Mouse (Mus musculus): ENCODE data around the gene Wwox. TPM values are rescaled to one million over a fixed set of nuclear protein-coding genes. Genes with fewer than 3 reads are reported as not detected.

Wwox gene
- total and polyA plus RNA-seq, 3 experiments = 7.8 to 11.5 (median 9.1) TPM

DNA sequence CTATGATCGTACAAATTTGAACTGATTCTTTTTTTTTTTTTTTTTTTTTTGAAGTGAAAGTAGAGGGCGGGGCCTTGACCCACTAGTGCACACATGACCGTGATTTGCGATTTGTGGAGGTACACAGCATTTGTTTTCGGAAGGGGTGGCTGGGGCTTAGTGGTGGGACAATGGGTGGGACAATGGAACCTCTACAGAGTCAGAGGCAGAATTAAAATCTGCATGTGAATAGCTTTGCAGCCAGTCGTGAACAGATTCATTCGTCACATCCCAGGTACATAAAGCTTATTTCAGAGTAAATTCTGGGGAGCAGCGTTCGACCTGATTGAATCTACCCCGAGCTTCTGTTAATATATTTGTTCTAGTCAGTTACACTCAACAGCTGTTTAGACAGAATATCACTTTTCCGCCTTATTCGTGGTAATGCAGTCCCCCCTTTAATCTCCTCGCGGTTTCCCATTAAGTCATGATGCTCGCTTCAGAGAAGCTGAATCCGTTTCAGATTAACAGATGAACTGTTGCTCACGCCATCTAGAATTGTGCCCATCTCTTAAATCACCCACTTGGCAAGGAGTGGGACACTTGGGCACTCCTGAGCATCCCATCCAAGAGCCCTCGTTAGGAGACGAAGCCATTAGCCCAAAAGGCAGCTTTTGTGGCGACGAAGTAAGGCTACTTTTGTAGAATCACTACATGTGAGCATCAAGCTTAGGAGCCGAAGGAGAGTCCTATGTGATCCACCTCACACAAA is 368.4 kb downstream of the Wwox start:
- Histone ChIP-seq H3K4me1 (ENCODE audit: control insufficient read depth in 1 of 2, insufficient read depth in 2 of 2) (peaks cover 0 to 11% of the 10 kb centered on the region in 2 experiments; a peak in 2 of 4 replicates), H3K9me3 (replicated peaks; ENCODE audit: low read length) (no peaks in the 10 kb centered on the region), H3K27ac (ENCODE audit: insufficient read depth, low read depth) (no peak overlapping the region), H3K4me2 (ENCODE audit: insufficient read depth, low read depth, poor library complexity, severe bottlenecking) (no peak overlapping the region), H3K36me3 (replicated peaks in 1 of 2; ENCODE audit: control insufficient read depth in 1 of 2, insufficient read depth in 1 of 2, low read length in 1 of 2) (no peaks in the 10 kb centered on the region), H3K27me3 (replicated peaks) (no peaks in the 10 kb centered on the region), H3K79me2 (replicated peaks; ENCODE audit: control insufficient read depth, extremely low read depth, insufficient read depth, poor library complexity, severe bottlenecking) (no peaks in the 10 kb centered on the region), H3K9ac (ENCODE audit: insufficient read depth, low read depth) (no peak overlapping the region), H3K4me3 (replicated peaks in 1 of 3; ENCODE audit: low read depth in 2 of 3, low read length in 2 of 3, poor library complexity in 1 of 3) (no peak overlapping the region)
- DNase-seq (ENCODE audit: extremely low read depth) = no peak
- TF ChIP-seq MAFK (IDR thresholded peaks at IDR 0.05; ENCODE audit: insufficient replicate concordance, low read length) (no peak), ZMIZ1 (IDR thresholded peaks at IDR 0.05; ENCODE audit: low read depth, low read length) (no peak), MYC (IDR thresholded peaks at IDR 0.05; ENCODE audit: low read depth, low read length) (no peak), SIN3A (IDR thresholded peaks at IDR 0.05; ENCODE audit: low read length) (no peak), EP300 (IDR thresholded peaks at IDR 0.05; ENCODE audit: low read length) (no peak), PAX5 (IDR thresholded peaks at IDR 0.05; ENCODE audit: low read length) (no peak), TCF12 (IDR thresholded peaks at IDR 0.05; ENCODE audit: low read depth, low read length) (no peak), RAD21 (IDR thresholded peaks at IDR 0.05; ENCODE audit: low read depth, low read length) (no peak), JUND (conservative IDR thresholded peaks at IDR 0.05; ENCODE audit: low read depth, low read length) (no peak), USF2 (conservative IDR thresholded peaks at IDR 0.05; ENCODE audit: low read depth, low read length) (no peak), SMC3 (IDR thresholded peaks at IDR 0.05; ENCODE audit: low read depth, low read length) (no peak), RCOR1 (conservative IDR thresholded peaks at IDR 0.05; ENCODE audit: low read depth, low read length) (no peak), ETS1 (conservative IDR thresholded peaks at IDR 0.05; ENCODE audit: low read depth, low read length) (no peak), HCFC1 (IDR thresholded peaks at IDR 0.05; ENCODE audit: low read depth, low read length) (no peak), ELF1 (IDR thresholded peaks at IDR 0.05; ENCODE audit: low read depth, low read length) (no peak), CTCF (conservative IDR thresholded peaks at IDR 0.05 in 1 of 2, IDR thresholded peaks at IDR 0.05 in 1 of 2; ENCODE audit: low read depth in 2 of 2, low read length in 2 of 2) (no peak), USF1 (IDR thresholded peaks at IDR 0.05; ENCODE audit: low read depth, low read length) (no peak), JUN (IDR thresholded peaks at IDR 0.05; ENCODE audit: insufficient read depth, low read depth, low read length) (no peak)
- in situ Hi-C loops (cut with MboI; ENCODE audit: low pct_ligation_motif_present, low pct_unique_long_range_greater_than_20kb, low sequenced_read_pairs) (no loop called here), dilution Hi-C loops (cut with MboI; ENCODE audit: extremely low pct_ligation_motif_present, extremely low pct_unique_long_range_greater_than_20kb, low sequenced_read_pairs) (no loop called here)

DNA sequence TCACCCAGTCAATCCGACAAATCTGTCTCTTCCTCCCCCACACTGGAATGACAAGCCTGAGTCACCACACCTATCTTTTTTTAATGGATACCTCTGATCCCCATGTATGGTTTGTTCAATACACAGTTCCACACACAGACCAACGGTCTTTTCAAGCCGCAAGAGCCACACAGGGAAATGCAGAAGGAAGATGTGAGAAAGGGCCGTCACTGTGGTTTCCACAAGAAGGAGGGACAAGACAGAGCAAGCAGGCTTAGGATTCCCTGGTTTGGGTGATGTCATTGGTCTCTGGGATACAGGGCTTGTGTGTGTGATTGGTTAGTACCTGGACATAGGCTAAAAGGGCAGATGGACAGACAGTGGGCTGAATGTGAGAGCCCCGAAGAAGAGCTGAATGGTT is 371.0 kb downstream of the Wwox start:
- H3K27me3 ChIP-seq (replicated peaks) = no peaks in the 10 kb centered on the region
- in situ Hi-C loops (cut with MboI; ENCODE audit: low pct_ligation_motif_present, low pct_unique_long_range_greater_than_20kb, low sequenced_read_pairs) (no loop called here), dilution Hi-C loops (cut with MboI; ENCODE audit: extremely low pct_ligation_motif_present, extremely low pct_unique_long_range_greater_than_20kb, low sequenced_read_pairs) (no loop called here)
- no peak overlapping the region for H3K4me2 ChIP-seq (ENCODE audit: insufficient read depth, low read depth, poor library complexity, severe bottlenecking)
- H3K4me1 ChIP-seq (ENCODE audit: control insufficient read depth in 1 of 2, insufficient read depth in 2 of 2) = no peaks in the 10 kb centered on the region
- H3K4me3 ChIP-seq (replicated peaks in 1 of 3; ENCODE audit: low read depth in 2 of 3, low read length in 2 of 3, poor library complexity in 1 of 3) = no peak overlapping the region
- DNase-seq (ENCODE audit: extremely low read depth) = no peak
- no peaks in the 10 kb centered on the region for H3K79me2 ChIP-seq (replicated peaks; ENCODE audit: control insufficient read depth, extremely low read depth, insufficient read depth, poor library complexity, severe bottlenecking)
- H3K9me3 ChIP-seq (replicated peaks; ENCODE audit: low read length) = no peaks in the 10 kb centered on the region
- no peak overlapping the region for H3K27ac ChIP-seq (ENCODE audit: insufficient read depth, low read depth)
- no peaks in the 10 kb centered on the region for H3K36me3 ChIP-seq (replicated peaks in 1 of 2; ENCODE audit: control insufficient read depth in 1 of 2, insufficient read depth in 1 of 2, low read length in 1 of 2)
- H3K9ac ChIP-seq (ENCODE audit: insufficient read depth, low read depth) = no peak overlapping the region
- TF ChIP-seq RCOR1 (conservative IDR thresholded peaks at IDR 0.05; ENCODE audit: low read depth, low read length) (no peak), POLR2A (IDR thresholded peaks at IDR 0.05; ENCODE audit: low read depth, low read length) (no peak), TCF12 (IDR thresholded peaks at IDR 0.05; ENCODE audit: low read depth, low read length) (no peak), NRF1 (IDR thresholded peaks at IDR 0.05; ENCODE audit: low read depth, low read length) (no peak), SMC3 (IDR thresholded peaks at IDR 0.05; ENCODE audit: low read depth, low read length) (no peak)
